Mouse (Mus musculus) erythroid progenitor cell, adult 5-6 weeks (primary cell): ENCODE data around the gene Magi2. TPM values are rescaled to one million over a fixed set of nuclear protein-coding genes. Genes with fewer than 3 reads are reported as not detected.

Experiments
- ATAC-seq: replicated peaks from 2 replicates; pipeline ENCODE4 v1.8.0; 2016; ENCODE audit warnings: moderate number of reproducible peaks, mild to moderate bottlenecking, moderate TSS enrichment, inconsistent platforms; ENCODE audit not compliant: poor library complexity, low FRiP score, severe bottlenecking
- total RNA-seq, 2 experiments: library from RNA; stranded (forward) in 1 of 2; stranded (reverse) in 1 of 2; fragments of 150-400 nt in 1 of 2; fragments of 186-747, 209-891 nt in 1 of 2; gene quantifications; 2 replicates each; pipeline versions ENCODE4 v1.2.3 to v1.2.4; 2015 to 2017; ENCODE audit warnings: low replicate concordance in 2 of 2

Gene Magi2
- total RNA-seq, 2 experiments from 2014 or later: not detected

DNA sequence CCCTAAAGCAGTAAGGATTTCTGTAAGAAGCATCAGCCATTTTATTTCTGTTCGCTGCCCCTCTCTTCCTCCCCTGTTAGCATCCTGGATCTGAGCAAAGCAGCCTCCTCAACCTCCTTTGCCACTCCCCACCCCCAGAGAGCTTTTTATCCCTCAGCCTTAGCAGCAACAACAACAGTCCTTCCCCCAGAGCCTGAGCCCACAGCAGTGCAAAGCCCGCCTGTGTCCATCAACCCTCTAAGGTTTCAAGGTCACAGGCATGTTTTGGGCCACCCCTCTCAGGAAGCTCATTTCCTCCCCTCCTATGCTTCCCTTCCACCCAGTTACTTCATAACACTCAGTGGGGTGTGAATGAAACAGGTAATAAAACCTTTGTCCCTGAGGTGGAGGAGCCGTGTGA is 1309.7 kb downstream of the Magi2 start:
- no peak for ATAC-seq

DNA sequence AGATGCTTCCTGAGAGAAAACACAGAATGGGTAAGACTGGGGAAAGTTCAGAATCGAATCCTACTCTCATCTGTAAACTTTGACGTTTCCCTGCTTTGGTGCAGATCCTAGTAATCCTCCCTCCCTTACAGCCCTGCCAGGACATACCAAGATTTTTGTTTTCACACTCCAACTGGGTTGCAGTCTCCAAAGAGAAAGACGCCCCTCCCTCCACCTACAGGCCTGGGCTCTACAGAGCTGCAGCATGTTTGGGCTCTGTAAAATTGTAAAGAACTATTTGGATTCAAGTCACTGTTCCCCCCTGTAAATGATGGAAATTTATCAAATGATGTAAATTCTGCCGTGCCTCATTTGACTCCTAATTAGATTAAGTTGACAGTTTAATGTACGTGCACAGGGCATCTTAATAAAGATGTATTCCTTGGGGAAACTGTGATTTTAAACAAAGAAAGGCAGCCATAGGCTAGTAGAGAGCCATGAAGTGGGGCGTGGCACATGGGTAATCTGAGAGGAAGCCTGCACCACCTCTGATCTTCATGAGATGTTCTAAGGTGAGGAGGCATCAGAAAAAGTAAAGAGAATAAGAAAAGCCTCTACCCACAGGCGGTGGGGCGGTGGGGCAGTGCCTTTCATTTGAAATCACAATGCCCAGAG is 1310.7 kb downstream of the Magi2 start:
- no peak for ATAC-seq

DNA sequence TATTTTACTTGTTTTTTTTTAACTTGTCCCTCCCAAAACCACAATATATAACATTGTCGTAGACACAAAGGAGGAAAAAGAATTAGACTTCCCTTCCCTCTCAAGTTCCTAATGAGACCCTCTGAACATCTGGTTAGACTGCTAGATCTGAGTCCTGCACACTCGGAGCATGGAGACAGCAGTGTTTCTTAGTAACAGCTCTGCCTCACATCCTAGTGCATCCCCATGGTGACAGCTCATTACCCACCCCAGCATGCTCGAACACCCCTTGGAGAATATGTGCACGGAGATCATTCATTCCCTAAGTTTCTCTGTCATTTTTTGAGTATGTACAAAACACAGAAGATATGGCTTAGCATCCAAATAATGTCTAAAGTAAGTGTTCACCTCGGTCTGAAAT is 1317.5 kb downstream of the Magi2 start:
- no peak for ATAC-seq

DNA sequence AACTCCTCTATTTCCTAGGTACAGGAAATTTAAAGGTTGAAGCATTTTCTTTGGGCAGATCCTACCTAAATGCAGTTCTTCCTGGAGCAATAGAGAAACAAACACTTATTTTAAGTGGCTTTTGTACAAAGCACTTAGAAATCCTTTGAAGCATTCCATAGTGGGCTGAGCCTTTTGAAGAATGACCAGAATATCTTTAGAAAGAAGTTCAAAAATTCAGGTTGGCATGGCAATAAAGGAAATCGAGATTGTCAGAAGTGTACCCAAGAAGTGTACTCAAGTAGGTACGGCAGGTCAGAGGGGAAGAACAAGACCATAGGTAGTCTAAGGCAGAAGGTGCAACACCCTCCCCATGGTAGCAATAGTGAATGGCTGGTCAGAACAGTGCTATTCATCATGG is 1332.5 kb downstream of the Magi2 start:
- no peak for ATAC-seq

DNA sequence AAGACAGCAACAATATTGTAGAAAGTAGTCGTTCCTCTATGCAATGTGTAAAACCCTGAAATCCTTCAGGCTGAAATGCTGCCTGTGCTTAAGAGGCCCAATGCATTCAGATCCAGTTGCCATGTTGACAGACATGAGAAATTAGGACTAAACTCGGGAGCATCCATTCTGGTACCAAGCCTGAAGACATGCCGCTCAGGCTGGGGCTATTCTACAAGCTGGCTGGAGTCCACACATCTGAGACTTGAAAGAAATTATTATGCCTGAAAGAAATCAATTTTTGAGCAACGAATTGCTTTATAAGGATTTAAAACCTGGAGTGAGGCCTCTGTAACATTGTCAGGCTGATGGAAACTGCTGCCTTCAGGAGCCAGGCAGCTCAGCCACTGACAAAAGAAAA is 1333.0 kb downstream of the Magi2 start:
- ATAC-seq: no peak

DNA sequence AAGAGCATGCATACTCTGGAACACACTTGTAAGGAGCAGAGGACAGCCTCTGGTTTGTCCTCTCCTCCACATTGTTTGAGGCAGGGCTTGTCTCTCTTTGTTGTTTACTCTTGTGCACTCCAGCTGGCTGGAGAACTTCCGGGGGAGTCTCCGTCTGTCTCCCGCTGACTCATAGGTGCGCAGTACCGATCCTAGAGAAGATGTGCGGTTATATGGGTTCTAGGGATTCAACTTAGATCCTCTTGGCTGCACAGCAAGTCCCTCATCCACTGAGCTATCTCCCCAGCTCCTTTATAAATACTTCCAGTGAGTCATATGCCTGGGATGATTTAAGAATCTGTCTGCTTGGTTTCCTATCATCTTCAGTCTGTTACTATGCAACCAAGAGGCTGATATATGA is 1341.6 kb downstream of the Magi2 start:
- no peak for ATAC-seq

DNA sequence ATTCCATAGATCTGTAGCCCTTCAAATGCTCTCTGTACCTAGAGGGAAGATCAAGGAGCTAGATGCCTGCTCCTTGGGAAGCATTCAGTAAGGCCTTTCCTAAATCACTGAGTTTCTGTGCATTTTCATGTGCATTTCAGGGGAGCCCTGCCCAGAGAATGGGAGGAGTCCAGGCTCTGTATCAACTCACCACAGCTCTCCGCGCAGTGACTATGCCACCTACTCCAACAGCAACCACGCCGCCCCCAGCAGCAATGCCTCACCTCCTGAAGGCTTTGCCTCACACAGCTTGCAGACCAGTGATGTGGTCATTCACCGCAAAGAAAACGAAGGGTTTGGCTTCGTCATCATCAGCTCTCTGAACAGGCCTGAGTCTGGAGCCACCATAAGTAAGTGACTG is 1342.1 kb downstream of the Magi2 start:
- no peak for ATAC-seq

DNA sequence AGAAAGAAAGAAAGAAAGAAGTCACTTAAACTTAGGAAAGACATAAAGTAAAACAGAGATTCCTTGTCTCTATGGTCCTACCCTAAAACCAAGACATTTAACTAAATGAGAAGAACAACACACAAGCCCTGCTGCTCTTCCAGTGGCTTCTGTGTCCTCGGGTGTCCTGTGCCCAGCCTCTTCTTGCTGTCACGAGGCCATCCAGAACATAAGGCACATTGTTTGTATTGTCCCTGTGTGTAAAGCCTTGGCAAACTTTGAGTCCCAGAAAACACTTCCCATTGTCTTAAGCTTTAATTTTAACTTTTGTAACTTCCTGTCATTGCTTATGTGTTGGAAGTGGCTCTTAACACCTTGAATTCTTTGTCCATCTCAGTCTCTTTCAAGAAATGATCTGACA is 1348.0 kb downstream of the Magi2 start:
- no peak for ATAC-seq

DNA sequence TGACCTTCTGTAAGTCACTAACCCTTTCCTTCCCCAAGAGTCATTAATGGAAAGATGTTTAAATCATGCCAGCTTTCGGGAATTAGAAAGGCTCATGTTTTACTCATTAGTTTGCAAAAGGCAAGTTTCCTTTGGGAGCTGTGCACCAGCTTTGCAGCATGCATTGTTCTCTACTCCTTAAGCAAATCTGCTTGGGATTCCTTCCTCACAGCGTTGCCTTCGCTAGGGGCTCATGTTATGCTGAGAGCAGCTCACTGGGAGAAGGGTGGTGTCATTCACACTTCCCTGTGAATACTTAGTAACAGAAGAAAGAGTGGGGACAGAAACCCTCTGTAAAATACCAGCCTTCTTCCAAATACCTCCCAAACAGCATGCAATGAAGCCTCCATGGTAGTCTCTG is 1349.0 kb downstream of the Magi2 start:
- no peak for ATAC-seq

DNA sequence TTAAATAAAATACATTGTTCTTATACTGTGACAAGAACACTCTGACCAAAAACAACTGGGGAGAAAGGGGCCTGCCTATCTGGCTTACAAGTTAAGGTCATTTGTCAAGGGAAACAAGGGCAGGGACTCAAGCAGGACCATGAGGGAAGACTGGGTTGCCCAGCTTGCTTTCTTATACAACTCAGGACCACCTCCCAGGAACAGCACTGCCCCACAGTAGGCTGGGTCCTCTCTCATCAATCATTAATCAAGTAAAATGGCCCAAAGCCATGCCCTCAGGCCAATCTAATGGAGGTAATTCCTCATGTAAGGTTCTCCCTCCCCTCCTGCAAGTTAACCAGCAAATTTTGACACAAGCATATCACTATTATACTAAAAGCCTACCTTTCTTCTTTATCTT is 1349.4 kb downstream of the Magi2 start:
- ATAC-seq: no peak

DNA sequence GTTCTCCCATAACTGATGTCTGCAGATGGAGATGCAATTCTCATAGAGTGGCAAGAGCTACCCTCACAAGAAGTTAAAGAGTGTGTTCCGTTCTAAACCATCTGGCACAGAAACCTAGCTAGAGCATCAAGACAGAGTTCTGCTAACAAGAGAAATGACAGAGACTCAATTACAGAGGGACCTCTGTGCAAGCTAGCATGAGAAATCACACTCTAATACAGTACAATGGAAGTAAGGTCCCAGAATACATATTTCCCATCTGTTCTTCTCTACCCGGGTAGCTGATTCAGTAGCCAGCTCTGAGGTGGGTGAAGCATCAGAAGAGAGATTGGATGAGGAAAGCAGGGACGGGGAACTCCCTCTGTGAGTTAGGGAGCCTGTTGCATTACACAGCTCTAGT is 1351.8 kb downstream of the Magi2 start:
- no peak for ATAC-seq

DNA sequence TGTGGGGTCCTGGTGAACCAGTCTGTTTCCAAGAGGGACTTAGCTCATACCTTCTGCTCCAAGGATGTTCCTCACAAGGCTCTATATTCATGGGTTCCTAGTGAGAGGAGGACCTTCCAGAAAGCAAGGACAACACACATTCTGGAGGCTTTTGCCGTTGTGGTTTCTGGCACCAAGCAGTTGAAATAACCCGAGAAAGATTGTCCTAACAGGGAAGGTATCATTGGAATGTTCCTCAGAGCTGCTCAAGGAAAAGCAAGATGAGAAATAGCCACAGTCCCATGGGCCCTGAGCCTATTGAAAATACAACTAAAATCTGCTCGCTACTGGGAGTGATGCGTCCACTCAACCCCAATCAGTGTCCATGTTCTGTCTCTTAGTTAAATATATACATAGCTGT is 1353.8 kb downstream of the Magi2 start:
- no peak for ATAC-seq

DNA sequence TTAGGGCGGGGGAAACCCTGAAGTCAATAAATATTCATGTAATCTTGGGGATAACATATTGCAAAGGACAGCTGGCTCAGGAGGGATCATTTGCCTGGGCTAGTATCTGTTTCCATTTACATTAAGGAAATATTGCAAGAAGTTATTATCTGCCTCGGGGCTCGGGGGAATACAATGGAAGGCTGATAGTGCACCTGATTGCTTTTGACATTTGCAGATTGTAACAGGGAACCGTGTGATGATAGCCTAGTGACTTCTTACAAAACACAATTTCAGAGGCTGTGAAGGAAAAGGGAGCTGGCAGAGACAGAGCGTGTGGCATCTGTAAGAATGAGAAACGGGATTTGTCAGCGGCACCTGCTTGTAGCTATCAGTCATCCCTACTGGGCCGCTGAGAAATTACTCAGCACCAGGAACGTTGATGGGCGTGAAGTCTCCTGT is 1356.2 kb downstream of the Magi2 start:
- no peak for ATAC-seq

DNA sequence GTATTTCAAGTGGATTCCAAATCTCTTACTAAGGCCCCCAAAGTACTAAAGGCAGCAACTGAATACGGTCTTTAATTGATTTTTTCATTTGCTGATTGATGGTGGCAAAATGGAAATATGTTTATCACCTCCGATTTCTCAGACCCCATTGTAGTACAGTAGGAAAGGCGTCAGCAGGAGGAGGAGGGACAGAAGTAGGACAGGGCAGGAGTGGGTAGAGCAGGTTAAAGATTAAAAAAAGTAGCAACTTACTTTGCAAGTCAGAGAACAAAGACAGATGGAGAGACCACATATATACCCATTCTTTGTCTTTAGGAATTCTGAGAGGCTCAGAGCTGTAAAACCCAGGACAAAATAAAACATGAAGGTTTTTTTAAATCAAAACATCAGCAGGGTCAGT is 1356.8 kb downstream of the Magi2 start:
- ATAC-seq: no peak

DNA sequence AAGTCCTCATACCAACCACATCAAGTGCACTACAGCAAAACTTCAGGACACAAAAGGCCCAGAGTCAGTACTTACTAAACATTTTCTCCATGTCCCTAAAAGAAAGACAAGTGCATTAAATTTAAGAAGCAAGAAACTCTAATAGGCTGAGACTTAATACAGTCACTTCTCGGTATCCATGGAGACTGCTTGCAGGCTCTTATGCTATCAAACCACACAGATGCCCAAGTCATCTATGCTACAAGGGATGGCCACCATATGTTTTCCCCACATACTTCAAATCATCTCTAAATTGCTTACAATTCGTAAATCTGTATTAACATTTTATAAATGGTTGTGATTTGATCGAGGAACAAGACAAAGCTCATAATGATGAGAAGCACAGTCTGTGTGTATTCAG is 1357.9 kb downstream of the Magi2 start:
- ATAC-seq: no peak

DNA sequence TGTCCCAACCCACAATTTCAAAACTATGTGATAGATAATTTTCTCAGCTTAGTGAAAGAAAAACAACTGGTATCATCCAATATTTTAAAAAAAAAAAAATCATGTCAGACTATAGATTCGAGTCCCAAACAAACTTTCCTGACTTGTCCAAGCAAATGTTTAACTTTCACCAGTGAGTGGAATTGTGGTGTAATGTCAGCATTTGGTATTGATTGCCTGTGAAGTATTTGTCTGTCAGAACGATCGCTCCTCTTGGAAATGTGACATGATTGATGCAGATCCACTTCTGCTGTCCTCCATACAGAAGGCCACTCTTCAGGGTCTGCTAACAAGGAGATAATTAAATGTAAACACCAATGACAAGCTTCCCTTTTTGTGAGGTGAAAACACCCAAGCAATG is 1362.9 kb downstream of the Magi2 start:
- ATAC-seq: no peak

DNA sequence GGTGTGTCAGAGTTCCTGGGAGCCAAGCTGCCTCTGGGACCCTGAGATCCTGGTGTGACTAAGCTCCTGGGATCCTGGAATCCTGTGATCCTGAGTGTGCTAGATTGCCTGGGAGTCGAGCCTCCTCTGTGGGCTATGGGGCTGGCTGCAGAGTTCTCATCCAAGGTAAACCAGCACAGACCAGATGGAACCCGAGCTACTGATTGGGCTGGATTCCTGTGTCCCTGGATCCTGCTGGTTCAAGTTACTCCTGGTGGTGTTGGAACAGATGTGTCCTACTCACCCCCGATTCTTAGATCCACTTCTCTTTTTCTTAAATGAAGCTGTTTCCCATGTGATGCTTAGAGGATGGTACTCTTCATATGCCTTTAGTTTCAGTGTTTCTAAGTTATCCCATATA is 1371.4 kb downstream of the Magi2 start:
- no peak for ATAC-seq

DNA sequence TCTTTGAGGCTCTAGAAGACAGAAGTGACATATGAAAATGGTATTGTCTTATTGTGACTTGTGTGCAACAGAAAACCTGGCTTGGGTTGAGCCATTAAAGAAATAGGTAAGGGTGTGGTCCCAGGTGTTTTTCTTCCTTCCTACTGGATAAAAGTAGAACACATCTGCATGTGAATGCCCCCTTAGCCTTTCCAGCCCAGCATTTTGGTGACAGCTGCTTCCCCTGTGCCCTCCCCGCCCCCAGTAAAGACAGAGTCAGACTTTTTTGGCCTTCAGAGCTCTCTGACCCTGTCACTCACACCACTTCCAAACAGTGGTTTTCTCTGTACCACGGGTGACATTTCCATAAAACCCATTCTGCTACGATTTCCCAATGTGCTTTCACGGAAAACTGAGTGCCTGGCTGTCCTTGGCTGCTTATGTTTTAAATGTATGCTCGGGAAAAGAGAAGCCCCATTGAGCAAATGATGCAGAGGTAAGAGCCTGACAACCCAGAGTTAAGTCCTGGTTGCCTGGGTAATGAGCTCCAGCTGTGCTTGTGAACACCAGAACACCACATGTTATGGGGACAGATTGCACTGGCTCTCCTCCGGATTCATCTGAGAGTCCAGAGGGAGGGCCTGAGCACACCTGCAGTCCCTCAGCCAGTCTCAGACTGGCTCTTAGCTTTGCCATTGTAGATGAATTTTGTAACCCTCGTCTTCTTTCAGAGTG is 1377.1 kb downstream of the Magi2 start:
- ATAC-seq: no peak

DNA sequence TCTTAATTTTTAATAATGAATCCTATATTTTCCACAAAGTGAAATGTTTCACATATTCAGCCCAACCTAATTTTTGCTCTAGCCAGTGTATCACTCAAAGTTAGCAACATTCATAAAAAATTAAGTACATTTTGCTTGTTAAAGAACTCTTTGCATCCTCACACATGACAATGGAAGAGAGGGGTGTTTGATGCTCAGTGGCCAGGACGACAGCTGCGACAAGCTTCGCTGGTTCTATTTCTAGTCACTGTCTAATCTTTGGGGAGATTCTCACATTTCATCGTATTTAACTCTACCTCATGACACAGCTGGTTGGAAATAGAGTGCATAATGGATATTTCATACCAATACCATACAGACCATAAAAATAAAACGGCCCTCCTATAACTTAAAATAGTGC is 1379.7 kb downstream of the Magi2 start:
- ATAC-seq: no peak

DNA sequence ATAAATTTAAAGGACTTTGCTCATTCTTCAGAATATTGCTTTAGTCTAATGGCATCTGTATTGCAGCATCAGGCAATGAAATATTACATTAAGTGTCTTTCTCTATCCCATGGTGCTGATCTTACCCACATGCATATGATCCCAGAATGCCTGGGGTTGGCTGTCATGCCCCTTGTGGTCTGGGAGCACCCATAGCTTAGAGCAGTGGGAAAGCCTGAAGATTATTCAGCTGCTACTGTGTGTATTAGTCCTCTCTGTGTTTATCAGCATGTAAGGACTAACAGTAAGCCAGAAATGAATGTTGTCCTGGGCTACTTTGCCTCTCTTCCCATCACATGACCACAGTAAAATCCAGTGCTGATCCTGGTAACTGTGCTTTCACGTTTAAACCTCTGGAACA is 1380.7 kb downstream of the Magi2 start:
- ATAC-seq: no peak

DNA sequence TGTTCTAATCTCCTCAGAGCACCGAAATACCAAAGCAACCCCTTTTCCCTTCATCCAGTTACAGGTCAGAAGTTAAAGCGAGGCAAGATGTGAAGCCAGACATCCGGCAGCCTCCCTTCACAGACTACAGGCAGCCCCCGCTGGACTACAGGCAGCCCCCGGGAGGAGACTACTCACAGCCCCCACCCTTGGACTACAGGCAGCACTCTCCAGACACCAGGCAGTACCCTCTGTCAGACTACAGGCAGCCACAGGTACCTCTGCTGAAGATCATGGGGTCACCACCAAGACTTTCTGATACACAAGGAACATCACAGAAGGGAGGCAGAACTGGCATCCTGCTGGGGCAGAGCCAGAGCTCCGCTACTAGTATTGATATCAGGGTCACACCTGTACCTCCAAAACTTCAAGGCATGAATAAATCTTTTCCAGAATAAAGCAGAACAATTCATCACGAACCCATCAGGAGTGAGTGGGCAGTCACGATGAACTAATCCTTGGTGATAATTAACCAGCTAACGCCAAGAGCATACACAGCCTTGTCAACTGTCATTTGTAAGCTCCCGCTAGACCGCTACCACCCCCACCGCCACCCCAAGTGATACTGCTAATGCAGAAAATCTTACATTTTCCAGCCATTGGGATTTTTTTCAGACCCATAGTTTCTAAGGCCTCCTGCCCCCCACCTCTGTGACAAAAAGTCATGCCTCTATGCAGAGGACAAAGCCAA is 1382.5 kb downstream of the Magi2 start:
- ATAC-seq: no peak
